Comparison of ENCODE assay signal across 25 mouse cellular contexts in the genomic region with DNA sequence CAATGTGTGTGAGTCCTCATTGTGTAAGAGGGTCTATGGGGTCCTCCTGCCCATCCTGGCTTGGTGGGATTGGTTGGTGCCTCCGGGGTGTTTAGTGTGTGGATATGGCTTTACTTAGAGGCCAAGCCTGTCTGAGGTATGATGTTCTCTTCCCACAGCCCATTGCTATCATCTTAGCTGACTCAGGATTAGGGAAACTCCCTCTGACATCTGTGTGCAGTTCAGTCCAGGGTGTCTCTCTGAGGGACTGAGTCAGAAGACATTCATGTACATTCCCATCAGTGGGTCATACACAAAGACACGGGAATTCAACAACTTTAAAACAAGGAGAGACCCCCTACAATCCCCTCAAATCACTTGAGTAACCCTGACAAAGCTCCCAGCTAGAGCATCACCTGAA.
"Had no signal": no experiment of that assay in that cellular context is flagged by ENCODE, and none has a peak within 500 bp of the region (broad histone marks: within the 10 kb centered on the region; RNA-seq: fewer than 3 reads in every experiment).

No protein-coding gene starts in this region.

- H3K27ac ChIP-seq: embryonic facial prominence, embryonic 10.5 days; embryonic facial prominence, embryonic 12.5 days; embryonic facial prominence, embryonic 13.5 days; embryonic facial prominence, embryonic 15.5 days; forebrain, embryonic 10.5 days; forebrain, embryonic 12.5 days; forebrain, embryonic 13.5 days; forebrain, embryonic 15.5 days; gastrocnemius, adult 2 months; heart, embryonic 10.5 days had no signal

- H3K4me1 ChIP-seq: embryonic facial prominence, embryonic 10.5 days; embryonic facial prominence, embryonic 12.5 days; embryonic facial prominence, embryonic 13.5 days; forebrain, embryonic 10.5 days; forebrain, embryonic 12.5 days; forebrain, embryonic 13.5 days; forebrain, embryonic 15.5 days had no signal

- DNase-seq: cerebellum, adult 8-10 months; cerebellum, adult 9-10 months; cerebellum, adult 9-11 months; cerebellum, postnatal 10 days; cerebellum, postnatal 14 days; cerebellum, postnatal 25 days; cerebellum, postnatal 36 days; embryo, embryonic 11 days; forebrain, postnatal 0 days; gastrocnemius, adult 2 months; gastrocnemius, postnatal 10 days; gastrocnemius, postnatal 14 days; gastrocnemius, postnatal 25 days; gastrocnemius, postnatal 36 days; heart, adult 18-20 months had no signal

- H3K27me3 ChIP-seq: embryonic facial prominence, embryonic 12.5 days; embryonic facial prominence, embryonic 13.5 days; embryonic facial prominence, embryonic 15.5 days; forebrain, embryonic 12.5 days; forebrain, embryonic 13.5 days; forebrain, embryonic 15.5 days had no signal

- H3K4me3 ChIP-seq: embryonic facial prominence, embryonic 10.5 days; embryonic facial prominence, embryonic 12.5 days; embryonic facial prominence, embryonic 13.5 days; embryonic facial prominence, embryonic 15.5 days; erythroblast, embryonic 14.5 days; forebrain, embryonic 10.5 days; forebrain, embryonic 12.5 days; forebrain, embryonic 13.5 days; forebrain, embryonic 15.5 days; gastrocnemius, adult 2 months; heart, embryonic 10.5 days had no signal

- H3K36me3 ChIP-seq: embryonic facial prominence, embryonic 10.5 days; embryonic facial prominence, embryonic 12.5 days; embryonic facial prominence, embryonic 13.5 days; embryonic facial prominence, embryonic 15.5 days; forebrain, embryonic 10.5 days; forebrain, embryonic 12.5 days; forebrain, embryonic 15.5 days; heart, embryonic 10.5 days had no signal

- H3K9ac ChIP-seq: embryonic facial prominence, embryonic 12.5 days; embryonic facial prominence, embryonic 13.5 days; embryonic facial prominence, embryonic 15.5 days; forebrain, embryonic 12.5 days; forebrain, embryonic 13.5 days; forebrain, embryonic 15.5 days; forebrain, postnatal 0 days had no signal
